Mouse (Mus musculus) liver, embryonic 12.5 days (tissue): ENCODE measurements around the gene Hbs1l. TPM values are rescaled to one million over a fixed set of nuclear protein-coding genes. Genes with fewer than 3 reads are reported as not detected.

ENCODE experiments used
- ATAC-seq: fragments of 200-750 bp; cut with Nextera tagmentation; 2 replicates; pipeline ENCODE4 v1.8.0; 2017; ENCODE audit warnings: moderate number of reproducible peaks, mild to moderate bottlenecking, moderate library complexity
- H3K27ac ChIP-seq: fragments of 300-500 bp; sonication (generic); 2 replicates; pipeline ENCODE4 v1.5.1; 2016; ENCODE audit warnings: mild to moderate bottlenecking
- H3K27me3 ChIP-seq: fragments of 300-500 bp; sonication (generic); replicated peaks from 2 replicates; pipeline ENCODE4 v1.6.1; 2016; ENCODE audit warnings: mild to moderate bottlenecking, moderate library complexity
- H3K36me3 ChIP-seq: fragments of 300-500 bp; sonication (generic); 2 replicates; pipeline ENCODE4 v1.6.1; 2016; ENCODE audit warnings: mild to moderate bottlenecking, moderate library complexity
- H3K4me1 ChIP-seq: fragments of 300-500 bp; sonication (generic); 2 replicates; pipeline ENCODE4 v1.6.1; 2016
- H3K4me2 ChIP-seq: fragments of 300-500 bp; sonication (generic); 2 replicates; pipeline ENCODE4 v1.6.1; 2016; ENCODE audit warnings: mild to moderate bottlenecking, moderate library complexity
- H3K4me3 ChIP-seq: fragments of 300-500 bp; sonication (generic); 2 replicates; pipeline ENCODE4 v1.5.1; 2016; ENCODE audit warnings: mild to moderate bottlenecking, moderate library complexity
- H3K9ac ChIP-seq: fragments of 300-500 bp; sonication (generic); 2 replicates; pipeline ENCODE4 v1.6.1; 2016; ENCODE audit warnings: mild to moderate bottlenecking, moderate library complexity
- H3K9me3 ChIP-seq: fragments of 300-500 bp; sonication (generic); replicated peaks from 2 replicates; pipeline ENCODE4 v1.6.1; 2016; ENCODE audit warnings: mild to moderate bottlenecking, moderate library complexity
- WGBS: fragments of 180-500 bp; shearing (Covaris S2); methylation state at CpG from one replicate; pipeline ENCODE4 v1.1.7; 2016; ENCODE audit not compliant: insufficient replicate concordance; 5-methylcytosine and 5-hydroxymethylcytosine counted together
- polyA plus RNA-seq: library from polyadenylated mRNA; unstranded; fragments of >200 nt; fragmentation: Nextera tagmentation; extraction: Ambion mirVana; gene quantifications from 2 replicates; pipeline ENCODE4 v1.2.1, GENCODE M21; 2016

Gene Hbs1l
- polyA plus RNA-seq, 1 experiment from 2014 or later: 89.3 TPM

- Histone ChIP-seq H3K36me3 (no peaks in the 10 kb centered on the region), H3K4me1 (peaks cover 73% of the 10 kb centered on the region), H3K9ac (no peak overlapping the region), H3K9me3 (no peaks in the 10 kb centered on the region), H3K4me3 (no peak overlapping the region), H3K4me2 (no peak overlapping the region), H3K27me3 (no peaks in the 10 kb centered on the region), H3K27ac (peak overlapping the region; percentile 90; the same call in 1 of the 2 replicates)
- WGBS: 86% methylated on average over 5 of the region's 5 CpGs
- ATAC-seq: no peak
Observed at GRCm38 (mm10) chr10:21270905-21271304, 24.9 kb upstream of the Hbs1l start.

- no peak for ATAC-seq
- H3K4me3 ChIP-seq: no peak overlapping the region
- H3K27me3 ChIP-seq: no peaks in the 10 kb centered on the region
- H3K9ac ChIP-seq: no peak overlapping the region
- WGBS: 87% methylated on average over 2 of the region's 2 CpGs
- no peaks in the 10 kb centered on the region for H3K9me3 ChIP-seq
- no peak overlapping the region for H3K27ac ChIP-seq
- H3K36me3 ChIP-seq: no peaks in the 10 kb centered on the region
- H3K4me2 ChIP-seq: no peak overlapping the region
- peaks cover 71% of the 10 kb centered on the region for H3K4me1 ChIP-seq
Observed at GRCm38 (mm10) chr10:21271310-21271709, 24.5 kb upstream of the Hbs1l start.

GRCm38 (mm10) chr10:21271785-21272184 is 24.0 kb upstream of the Hbs1l start:
- peaks cover 66% of the 10 kb centered on the region for H3K4me1 ChIP-seq
- no peak overlapping the region for H3K4me2 ChIP-seq
- WGBS: 78% methylated on average over 6 of the region's 6 CpGs
- H3K4me3 ChIP-seq: no peak overlapping the region
- H3K27ac ChIP-seq: no peak overlapping the region
- no peaks in the 10 kb centered on the region for H3K36me3 ChIP-seq
- no peak overlapping the region for H3K9ac ChIP-seq
- no peaks in the 10 kb centered on the region for H3K27me3 ChIP-seq
- ATAC-seq: no peak
- no peaks in the 10 kb centered on the region for H3K9me3 ChIP-seq

GRCm38 (mm10) chr10:21287243-21288127 is 8.3 kb upstream of the Hbs1l start:
- Histone ChIP-seq H3K9ac (no peak overlapping the region), H3K36me3 (no peaks in the 10 kb centered on the region), H3K4me1 (no peaks in the 10 kb centered on the region), H3K27me3 (no peaks in the 10 kb centered on the region), H3K27ac (no peak overlapping the region), H3K9me3 (no peaks in the 10 kb centered on the region), H3K4me3 (no peak overlapping the region), H3K4me2 (no peak overlapping the region)
- no peak for ATAC-seq
- WGBS: 67% methylated on average over 10 of the region's 10 CpGs

- WGBS: 70% methylated on average over 4 of the region's 4 CpGs
- ATAC-seq: no peak
- H3K9ac ChIP-seq: no peak overlapping the region
- no peak overlapping the region for H3K27ac ChIP-seq
- H3K27me3 ChIP-seq: no peaks in the 10 kb centered on the region
- H3K4me1 ChIP-seq: peaks cover 4% of the 10 kb centered on the region
- no peak overlapping the region for H3K4me3 ChIP-seq
- no peak overlapping the region for H3K4me2 ChIP-seq
- no peaks in the 10 kb centered on the region for H3K9me3 ChIP-seq
- no peaks in the 10 kb centered on the region for H3K36me3 ChIP-seq
Observed at GRCm38 (mm10) chr10:21291228-21291627, 4.6 kb upstream of the Hbs1l start.

- no peak overlapping the region for H3K27ac ChIP-seq
- ATAC-seq: no peak
- H3K4me3 ChIP-seq: no peak overlapping the region
- 88% methylated on average over 2 of the region's 2 CpGs for WGBS
- H3K4me2 ChIP-seq: no peak overlapping the region
- peaks cover 25% of the 10 kb centered on the region for H3K4me1 ChIP-seq
- H3K27me3 ChIP-seq: no peaks in the 10 kb centered on the region
- no peak overlapping the region for H3K9ac ChIP-seq
- no peaks in the 10 kb centered on the region for H3K9me3 ChIP-seq
- H3K36me3 ChIP-seq: peaks cover 14% of the 10 kb centered on the region
Observed at GRCm38 (mm10) chr10:21294217-21294616, 1.6 kb upstream of the Hbs1l start.

GRCm38 (mm10) chr10:21295397-21295758 is 401 bp upstream of the Hbs1l start:
- Histone ChIP-seq H3K9me3 (no peaks in the 10 kb centered on the region), H3K4me3 (peak overlapping the region; percentile 95), H3K36me3 (peaks cover 25% of the 10 kb centered on the region), H3K4me1 (peaks cover 25% of the 10 kb centered on the region), H3K9ac (peak overlapping the region; percentile 55), H3K27me3 (no peaks in the 10 kb centered on the region), H3K4me2 (peak overlapping the region; percentile 59), H3K27ac (peak overlapping the region; percentile 72)
- WGBS: 38% methylated on average over 4 of the region's 4 CpGs
- no peak for ATAC-seq

- Histone ChIP-seq H3K36me3 (peaks cover 60% of the 10 kb centered on the region), H3K9ac (no peak overlapping the region), H3K9me3 (no peaks in the 10 kb centered on the region), H3K4me3 (no peak overlapping the region), H3K27ac (no peak overlapping the region), H3K4me1 (peaks cover 30% of the 10 kb centered on the region), H3K4me2 (no peak overlapping the region), H3K27me3 (no peaks in the 10 kb centered on the region)
- no peak for ATAC-seq
- WGBS: 89% methylated on average over 2 of the region's 2 CpGs
Observed at GRCm38 (mm10) chr10:21298972-21299371, 3.2 kb downstream of the Hbs1l start.

GRCm38 (mm10) chr10:21301822-21302221 is 6.0 kb downstream of the Hbs1l start:
- WGBS: 67% methylated on average over 7 of the region's 7 CpGs
- H3K27me3 ChIP-seq: no peaks in the 10 kb centered on the region
- ATAC-seq: no peak
- H3K4me1 ChIP-seq: peaks cover 24% of the 10 kb centered on the region
- no peak overlapping the region for H3K9ac ChIP-seq
- H3K36me3 ChIP-seq: peaks cover 87% of the 10 kb centered on the region
- no peak overlapping the region for H3K27ac ChIP-seq
- no peak overlapping the region for H3K4me2 ChIP-seq
- H3K4me3 ChIP-seq: no peak overlapping the region
- H3K9me3 ChIP-seq: no peaks in the 10 kb centered on the region

GRCm38 (mm10) chr10:21304672-21305632 is 9.2 kb downstream of the Hbs1l start:
- 85% methylated on average over 11 of the region's 11 CpGs for WGBS

GRCm38 (mm10) chr10:21313732-21314131 is 18.0 kb downstream of the Hbs1l start:
- H3K4me2 ChIP-seq: no peak overlapping the region
- no peaks in the 10 kb centered on the region for H3K27me3 ChIP-seq
- no peaks in the 10 kb centered on the region for H3K4me1 ChIP-seq
- H3K9ac ChIP-seq: no peak overlapping the region
- no peaks in the 10 kb centered on the region for H3K9me3 ChIP-seq
- H3K36me3 ChIP-seq: peaks cover 42% of the 10 kb centered on the region
- WGBS: 72% methylated on average over 4 of the region's 4 CpGs
- no peak overlapping the region for H3K4me3 ChIP-seq
- no peak overlapping the region for H3K27ac ChIP-seq
- ATAC-seq: no peak

More at GRCm38 (mm10) chr10:21304672-21305632, 9.2 kb downstream of the Hbs1l start:
- no peak overlapping the region for H3K4me2 ChIP-seq
- no peak overlapping the region for H3K9ac ChIP-seq
- no peaks in the 10 kb centered on the region for H3K27me3 ChIP-seq
- H3K4me1 ChIP-seq: 0 out of 2 replicates have a peak, but pooled peaks cover 5% of the 10 kb centered on the region
- H3K4me3 ChIP-seq: no peak overlapping the region
- peaks cover 81% of the 10 kb centered on the region for H3K36me3 ChIP-seq
- no peak for ATAC-seq
- no peak overlapping the region for H3K27ac ChIP-seq
- H3K9me3 ChIP-seq: no peaks in the 10 kb centered on the region

- no peak overlapping the region for H3K4me2 ChIP-seq
- ATAC-seq: no peak
- no peaks in the 10 kb centered on the region for H3K27me3 ChIP-seq
- H3K4me3 ChIP-seq: no peak overlapping the region
- H3K4me1 ChIP-seq: no peaks in the 10 kb centered on the region
- WGBS: 93% methylated on average over 1 of the region's 1 CpGs
- no peak overlapping the region for H3K27ac ChIP-seq
- H3K9me3 ChIP-seq: no peaks in the 10 kb centered on the region
- H3K36me3 ChIP-seq: peaks cover 45% of the 10 kb centered on the region
- H3K9ac ChIP-seq: no peak overlapping the region
Observed at GRCm38 (mm10) chr10:21316123-21316522, 20.3 kb downstream of the Hbs1l start.
